Mouse (Mus musculus): Measurements from ENCODE around the gene Shisal2a. TPM values are rescaled to one million over a fixed set of nuclear protein-coding genes. Genes with fewer than 3 reads are reported as not detected.

Gene Shisal2a
- polyA plus RNA-seq, 1 experiment from 2014 or later = 3.6 TPM

DNA sequence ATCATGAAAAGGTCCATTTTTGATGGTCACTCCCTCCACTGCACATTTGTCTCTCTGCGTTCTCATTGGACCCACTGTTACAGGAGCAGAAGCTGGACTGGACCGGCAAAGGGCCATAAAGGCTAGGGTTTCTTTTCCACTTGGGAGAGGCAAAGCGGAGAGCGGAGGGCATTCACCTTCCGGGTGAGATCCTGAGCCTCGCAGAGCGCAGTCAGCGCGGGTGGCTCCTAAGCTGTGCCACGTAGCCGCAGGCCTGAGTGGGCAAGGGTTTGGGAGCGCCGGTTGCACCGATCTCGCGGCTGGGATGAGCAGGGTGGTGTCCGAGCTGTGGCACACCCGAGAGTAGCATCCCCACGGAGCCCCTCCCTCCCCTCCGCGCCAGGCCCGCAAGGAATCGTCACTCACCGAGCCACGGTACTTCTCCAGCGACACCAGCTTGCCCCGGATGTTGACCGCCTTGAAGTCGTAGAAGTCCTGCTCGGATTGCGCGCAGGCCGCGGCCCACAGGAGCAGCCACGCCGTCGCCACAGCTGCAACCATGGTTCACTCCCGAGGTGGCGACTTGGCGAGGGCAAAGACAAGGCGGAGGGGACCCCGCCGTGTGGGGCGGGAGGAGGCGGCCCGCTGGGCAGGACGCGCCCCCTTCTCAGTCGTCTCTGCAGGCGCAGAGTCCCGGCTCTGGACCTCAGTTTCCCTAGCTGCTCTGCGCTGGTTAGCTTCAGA is 23.1 kb upstream of the Shisal2a start:
- no peaks in the 10 kb centered on the region for H3K36me3 ChIP-seq (ENCODE audit: control insufficient read depth, insufficient read depth, low read length)
- no peaks in the 10 kb centered on the region for H3K27me3 ChIP-seq (replicated peaks; ENCODE audit: control insufficient read depth, insufficient read depth, low read length)
- peak overlapping the region; percentile 90 for H3K4me2 ChIP-seq (ENCODE audit: low read length)
- H3K4me3 ChIP-seq (ENCODE audit: low read depth, low read length) = peak overlapping the region; percentile 43
- 3% methylated on average over 52 of the region's 52 CpGs for WGBS
- H3K4me1 ChIP-seq (ENCODE audit: control insufficient read depth, insufficient read depth, low read length) = peaks cover 7% of the 10 kb centered on the region
- peak; percentile 52 for DNase-seq (ENCODE audit: low spot score)
- ATAC-seq = peak; percentile 78
- H3K27ac ChIP-seq (ENCODE audit: low read depth, low read length) = no peak overlapping the region
- H3K9me3 ChIP-seq (replicated peaks; ENCODE audit: control insufficient read depth, low read length) = no peaks in the 10 kb centered on the region
- H3K9ac ChIP-seq (ENCODE audit: low read length) = peak overlapping the region; percentile 80

GRCm38 (mm10) chr4:108405766-108406137 is 22.6 kb upstream of the Shisal2a start:
- no peaks in the 10 kb centered on the region for H3K9me3 ChIP-seq (replicated peaks; ENCODE audit: control insufficient read depth, low read length)
- no peaks in the 10 kb centered on the region for H3K27me3 ChIP-seq (replicated peaks; ENCODE audit: control insufficient read depth, insufficient read depth, low read length)
- 76% methylated on average over 3 of the region's 3 CpGs for WGBS
- peaks cover 7% of the 10 kb centered on the region for H3K4me1 ChIP-seq (ENCODE audit: control insufficient read depth, insufficient read depth, low read length)
- H3K4me3 ChIP-seq (ENCODE audit: low read depth, low read length) = peak overlapping the region; percentile 43
- no peak overlapping the region for H3K27ac ChIP-seq (ENCODE audit: low read depth, low read length)
- DNase-seq (ENCODE audit: low spot score) = peak; percentile 11
- peak overlapping the region; percentile 80 for H3K9ac ChIP-seq (ENCODE audit: low read length)
- H3K4me2 ChIP-seq (ENCODE audit: low read length) = peak overlapping the region; percentile 90
- no peaks in the 10 kb centered on the region for H3K36me3 ChIP-seq (ENCODE audit: control insufficient read depth, insufficient read depth, low read length)
- ATAC-seq = no peak; the same call in 1 of the 2 replicates

GRCm38 (mm10) chr4:108403861-108404635 is 20.9 kb upstream of the Shisal2a start:
- H3K27ac ChIP-seq (ENCODE audit: low read depth, low read length) = no peak overlapping the region
- DNase-seq (ENCODE audit: low spot score) = no peak
- no peak overlapping the region for H3K9ac ChIP-seq (ENCODE audit: low read length)
- 86% methylated on average over 8 of the region's 8 CpGs for WGBS
- ATAC-seq = no peak
- H3K4me2 ChIP-seq (ENCODE audit: low read length) = no peak overlapping the region
- peaks cover 3% of the 10 kb centered on the region; the same call in 1 of the 2 replicates for H3K36me3 ChIP-seq (ENCODE audit: control insufficient read depth, insufficient read depth, low read length)
- H3K4me1 ChIP-seq (ENCODE audit: control insufficient read depth, insufficient read depth, low read length) = peaks cover 7% of the 10 kb centered on the region
- H3K4me3 ChIP-seq (ENCODE audit: low read depth, low read length) = no peak overlapping the region
- no peaks in the 10 kb centered on the region for H3K27me3 ChIP-seq (replicated peaks; ENCODE audit: control insufficient read depth, insufficient read depth, low read length)
- H3K9me3 ChIP-seq (replicated peaks; ENCODE audit: control insufficient read depth, low read length) = no peaks in the 10 kb centered on the region

- H3K9ac ChIP-seq (ENCODE audit: low read length) = no peak overlapping the region
- H3K27ac ChIP-seq (ENCODE audit: low read depth, low read length) = no peak overlapping the region
- H3K4me1 ChIP-seq (ENCODE audit: control insufficient read depth, insufficient read depth, low read length) = no peaks in the 10 kb centered on the region
- H3K36me3 ChIP-seq (ENCODE audit: control insufficient read depth, insufficient read depth, low read length) = peaks cover 3% of the 10 kb centered on the region; the same call in 1 of the 2 replicates
- WGBS = 90% methylated on average over 10 of the region's 10 CpGs
- H3K4me2 ChIP-seq (ENCODE audit: low read length) = no peak overlapping the region
- no peaks in the 10 kb centered on the region for H3K27me3 ChIP-seq (replicated peaks; ENCODE audit: control insufficient read depth, insufficient read depth, low read length)
- DNase-seq (ENCODE audit: low spot score) (no peak), ATAC-seq (no peak)
- no peaks in the 10 kb centered on the region for H3K9me3 ChIP-seq (replicated peaks; ENCODE audit: control insufficient read depth, low read length)
- no peak overlapping the region for H3K4me3 ChIP-seq (ENCODE audit: low read depth, low read length)
Measured at GRCm38 (mm10) chr4:108400395-108400794, 17.2 kb upstream of the Shisal2a start.

- ATAC-seq (no peak), DNase-seq (ENCODE audit: low spot score) (no peak)
- Histone ChIP-seq H3K27ac (ENCODE audit: low read depth, low read length) (no peak overlapping the region), H3K9me3 (replicated peaks; ENCODE audit: control insufficient read depth, low read length) (no peaks in the 10 kb centered on the region), H3K4me3 (ENCODE audit: low read depth, low read length) (no peak overlapping the region), H3K4me2 (ENCODE audit: low read length) (no peak overlapping the region), H3K9ac (ENCODE audit: low read length) (no peak overlapping the region), H3K36me3 (ENCODE audit: control insufficient read depth, insufficient read depth, low read length) (no peaks in the 10 kb centered on the region), H3K27me3 (replicated peaks; ENCODE audit: control insufficient read depth, insufficient read depth, low read length) (no peaks in the 10 kb centered on the region), H3K4me1 (ENCODE audit: control insufficient read depth, insufficient read depth, low read length) (no peaks in the 10 kb centered on the region)
Measured at GRCm38 (mm10) chr4:108394236-108394635, 11.1 kb upstream of the Shisal2a start.

- Histone ChIP-seq H3K9me3 (replicated peaks; ENCODE audit: control insufficient read depth, low read length) (no peaks in the 10 kb centered on the region), H3K4me2 (ENCODE audit: low read length) (no peak overlapping the region), H3K4me3 (ENCODE audit: low read depth, low read length) (no peak overlapping the region), H3K9ac (ENCODE audit: low read length) (no peak overlapping the region), H3K27ac (ENCODE audit: low read depth, low read length) (no peak overlapping the region), H3K36me3 (ENCODE audit: control insufficient read depth, insufficient read depth, low read length) (no peaks in the 10 kb centered on the region), H3K4me1 (ENCODE audit: control insufficient read depth, insufficient read depth, low read length) (peaks cover 5% of the 10 kb centered on the region; the same call in 1 of the 2 replicates), H3K27me3 (replicated peaks; ENCODE audit: control insufficient read depth, insufficient read depth, low read length) (no peaks in the 10 kb centered on the region)
- DNase-seq (ENCODE audit: low spot score) (no peak), ATAC-seq (no peak)
- WGBS = 86% methylated on average over 2 of the region's 2 CpGs
Measured at GRCm38 (mm10) chr4:108392558-108392957, 9.4 kb upstream of the Shisal2a start.

DNA sequence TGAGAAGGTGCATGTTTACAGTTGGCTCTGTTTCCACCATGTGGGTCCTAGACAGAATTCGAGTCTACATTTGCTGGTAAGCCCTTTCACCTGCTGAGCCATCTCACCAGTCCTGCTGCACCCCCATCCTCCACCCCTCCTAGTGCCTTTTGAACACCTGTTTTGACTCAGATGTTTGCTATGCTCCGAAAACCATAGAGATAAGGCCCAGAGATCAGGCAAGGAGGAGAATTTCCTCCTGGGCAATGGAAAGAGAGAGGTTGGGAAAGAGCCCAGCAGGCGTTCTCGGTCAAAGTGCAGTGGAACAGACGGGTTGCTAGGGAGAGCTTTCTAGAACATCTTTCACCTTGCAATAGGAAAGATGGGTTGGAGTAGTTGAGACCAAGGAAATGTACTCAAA is 8.0 kb upstream of the Shisal2a start:
- 81% methylated on average over 5 of the region's 5 CpGs for WGBS
- Histone ChIP-seq H3K4me2 (ENCODE audit: low read length) (no peak overlapping the region), H3K9ac (ENCODE audit: low read length) (no peak overlapping the region), H3K4me3 (ENCODE audit: low read depth, low read length) (no peak overlapping the region), H3K4me1 (ENCODE audit: control insufficient read depth, insufficient read depth, low read length) (peaks cover 8% of the 10 kb centered on the region; the same call in 1 of the 2 replicates), H3K27me3 (replicated peaks; ENCODE audit: control insufficient read depth, insufficient read depth, low read length) (no peaks in the 10 kb centered on the region), H3K9me3 (replicated peaks; ENCODE audit: control insufficient read depth, low read length) (no peaks in the 10 kb centered on the region), H3K27ac (ENCODE audit: low read depth, low read length) (no peak overlapping the region), H3K36me3 (ENCODE audit: control insufficient read depth, insufficient read depth, low read length) (no peaks in the 10 kb centered on the region)
- ATAC-seq (no peak), DNase-seq (ENCODE audit: low spot score) (no peak)

DNA sequence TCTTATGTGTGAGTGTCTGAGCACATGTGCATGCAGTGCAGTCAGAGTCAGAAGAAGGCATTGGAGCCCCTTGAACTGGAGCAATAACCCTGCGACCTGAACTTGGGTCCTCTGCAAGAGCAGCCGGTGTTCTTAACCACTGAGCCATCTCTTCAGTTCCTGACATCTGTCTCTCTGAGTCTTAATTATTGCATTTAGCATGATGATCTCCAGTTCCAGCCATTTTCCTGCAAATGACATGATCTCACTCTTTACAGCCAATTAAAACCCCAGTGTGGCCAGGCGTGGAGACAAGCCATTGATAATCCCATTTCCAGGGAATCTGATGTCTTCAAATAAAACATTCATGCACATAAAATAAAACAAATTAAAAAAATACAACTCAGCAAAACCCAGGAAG is 5.6 kb upstream of the Shisal2a start:
- no peaks in the 10 kb centered on the region for H3K36me3 ChIP-seq (ENCODE audit: control insufficient read depth, insufficient read depth, low read length)
- H3K9ac ChIP-seq (ENCODE audit: low read length) = no peak overlapping the region
- H3K4me3 ChIP-seq (ENCODE audit: low read depth, low read length) = no peak overlapping the region
- ATAC-seq = no peak
- H3K27ac ChIP-seq (ENCODE audit: low read depth, low read length) = no peak overlapping the region
- H3K9me3 ChIP-seq (replicated peaks; ENCODE audit: control insufficient read depth, low read length) = no peaks in the 10 kb centered on the region
- DNase-seq (ENCODE audit: low spot score) = peak; percentile 13
- WGBS = 57% methylated on average over 3 of the region's 3 CpGs
- H3K4me2 ChIP-seq (ENCODE audit: low read length) = no peak overlapping the region
- peaks cover 7% of the 10 kb centered on the region for H3K27me3 ChIP-seq (replicated peaks; ENCODE audit: control insufficient read depth, insufficient read depth, low read length)
- H3K4me1 ChIP-seq (ENCODE audit: control insufficient read depth, insufficient read depth, low read length) = peaks cover 8% of the 10 kb centered on the region; the same call in 1 of the 2 replicates

All from forebrain, embryonic 14.5 days (tissue).